Mouse (Mus musculus) brain, embryonic 18.5 days (tissue): ENCODE results near the gene Coq7.

ENCODE experiments used
- DNase-seq: peaks from one replicate; pipeline ENCODE4 v3.0.0-alpha.2; 2012; ENCODE audit warnings: low read depth, low spot score

The Coq7 gene

GRCm38 (mm10) chr7:118494892-118495579 lies 38.1 kb downstream of the Coq7 start:
- no peak for DNase-seq

- DNase-seq = no peak
These were observed 39.3 kb downstream of the Coq7 start for GRCm38 (mm10) chr7:118493892-118494291.

- no peak for DNase-seq
These were observed 41.6 kb downstream of the Coq7 start, which contains the start of gene Itpripl2 for GRCm38 (mm10) chr7:118491431-118492147. Gene Itpripl2, minus strand, starts transcription at chr7:118491975.

GRCm38 (mm10) chr7:118490666-118491430 lies 42.3 kb downstream of the Coq7 start:
- DNase-seq = no peak

GRCm38 (mm10) chr7:118489706-118490665 lies 43.2 kb downstream of the Coq7 start:
- no peak for DNase-seq

- DNase-seq = no peak
These were observed 45.0 kb downstream of the Coq7 start for GRCm38 (mm10) chr7:118488060-118488664.

- DNase-seq = no peak
These were observed 46.2 kb downstream of the Coq7 start for GRCm38 (mm10) chr7:118486917-118487316.

- no peak for DNase-seq
These were observed 49.2 kb downstream of the Coq7 start for GRCm38 (mm10) chr7:118483996-118484395.

- no peak for DNase-seq
These were observed 51.2 kb downstream of the Coq7 start for GRCm38 (mm10) chr7:118482001-118482400.

- DNase-seq = no peak
These were observed 51.9 kb downstream of the Coq7 start for GRCm38 (mm10) chr7:118481047-118481810.

GRCm38 (mm10) chr7:118480160-118480709 lies 52.9 kb downstream of the Coq7 start:
- DNase-seq = no peak

GRCm38 (mm10) chr7:118478835-118479312 lies 54.3 kb downstream of the Coq7 start:
- no peak for DNase-seq

GRCm38 (mm10) chr7:118476428-118476827 lies 56.7 kb downstream of the Coq7 start:
- DNase-seq = no peak

- no peak for DNase-seq
These were observed 58.0 kb downstream of the Coq7 start for GRCm38 (mm10) chr7:118475008-118475705.

- DNase-seq = no peak
These were observed 60.3 kb downstream of the Coq7 start for GRCm38 (mm10) chr7:118472886-118473285.

GRCm38 (mm10) chr7:118468060-118468459 lies 65.1 kb downstream of the Coq7 start:
- DNase-seq = no peak

- no peak for DNase-seq
These were observed 68.7 kb downstream of the Coq7 start for GRCm38 (mm10) chr7:118464432-118464831.

- DNase-seq = no peak
These were observed 70.1 kb downstream of the Coq7 start for GRCm38 (mm10) chr7:118462818-118463762.
